Mouse (Mus musculus) ES-CJ7 (cell line): ENCODE measurements at regions not wholly inside any gene's neighbourhood (a gene's known extent, or its start where the extent isn't known, plus 50 kb on each side); places are given as distances from the start of the nearest gene placed in this dataset.
A peak's percentile ranks its signal among the peaks of the same experiment; 100 is the strongest.

Experiments
- DNase-seq: peaks from one replicate; pipeline ENCODE4 v3.0.0; 2011; ENCODE audit warnings: low read depth, low spot score

GRCm38 (mm10) chr7:52732161-52732560 lies 716.6 kb upstream of the 1700015G11Rik start:
- DNase-seq, result peak; percentile 95

DNA sequence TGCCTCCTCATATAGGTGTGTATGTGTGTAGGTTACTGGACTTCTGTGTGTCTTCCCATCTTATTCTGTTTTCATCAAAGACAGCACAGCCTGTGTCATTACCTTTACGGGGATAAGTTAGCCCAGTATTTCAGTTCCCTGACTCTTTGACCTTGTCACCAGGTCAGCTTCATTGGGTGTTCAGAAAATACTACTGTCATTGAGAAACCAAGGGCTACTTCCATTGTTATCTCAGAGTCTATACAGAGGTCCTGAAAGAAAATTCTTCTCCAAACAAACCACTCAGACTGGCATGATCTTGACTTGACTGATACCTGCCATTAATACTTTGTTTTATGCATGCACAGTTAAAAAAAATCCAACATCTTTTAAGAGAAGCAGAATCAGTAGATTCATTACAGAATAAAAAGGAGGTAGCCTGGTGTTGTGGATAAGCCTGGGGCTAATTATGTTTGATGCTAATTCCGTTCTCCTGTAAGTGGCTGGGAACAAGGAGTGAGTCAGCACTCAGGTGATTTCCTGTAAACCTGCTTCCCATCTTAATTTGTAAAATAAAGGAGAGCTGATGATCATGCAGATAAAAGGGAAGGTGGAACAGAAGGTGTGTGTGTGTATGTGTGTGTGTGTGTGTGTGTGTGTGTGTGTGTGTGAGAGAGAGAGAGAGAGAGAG lies 710.8 kb upstream of the 1700015G11Rik start:
- DNase-seq, result peak; percentile 65

DNA sequence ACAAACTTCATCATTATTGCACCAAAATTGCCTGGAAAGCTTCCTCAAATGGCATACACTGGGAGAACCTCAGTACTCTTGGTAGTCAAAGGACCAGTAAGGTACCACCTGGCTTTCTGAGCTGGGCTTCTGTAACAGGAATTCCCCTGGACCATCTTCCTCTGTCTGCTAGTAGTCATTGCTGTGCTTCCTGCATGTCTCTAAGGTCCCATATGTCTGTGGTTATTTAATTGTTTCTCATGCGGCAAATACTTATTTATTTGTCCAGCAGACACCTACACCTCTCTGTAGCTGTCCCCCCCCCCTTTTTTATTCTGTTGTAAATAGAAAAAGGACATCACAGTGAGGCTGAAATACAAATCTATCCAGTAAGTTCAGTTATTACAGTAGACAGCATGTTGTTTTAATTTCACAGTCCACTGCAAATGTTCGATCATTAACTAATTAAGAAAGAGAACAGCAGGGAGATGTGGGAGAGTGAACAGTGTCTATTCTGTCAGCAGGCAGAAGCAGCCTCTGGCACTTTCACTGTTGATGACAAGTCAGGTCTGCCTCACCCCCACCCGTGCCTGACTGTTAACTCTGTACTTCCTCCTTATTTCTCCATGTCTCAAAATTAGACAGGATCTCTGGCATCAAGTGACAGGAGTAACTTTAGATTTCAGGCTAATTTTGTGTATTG lies 687.1 kb upstream of the 1700015G11Rik start:
- no peak for DNase-seq

GRCm38 (mm10) chr7:52668341-52668740 lies 652.8 kb upstream of the 1700015G11Rik start:
- DNase-seq, result no peak
